Mouse (Mus musculus): ENCODE measurements around the gene Tmem132a. TPM values are rescaled to one million over a fixed set of nuclear protein-coding genes. Genes with fewer than 3 reads are reported as not detected.

Gene Tmem132a
- not detected in 2 replicates for total RNA-seq (2012; rRNA removed)
- not detected for polyA plus RNA-seq (2012; ENCODE audit: insufficient read depth in 1 of 2, insufficient read length in 2 of 2, low read depth in 1 of 2, low replicate concordance in 2 of 2, missing spikeins in 1 of 2)

DNA sequence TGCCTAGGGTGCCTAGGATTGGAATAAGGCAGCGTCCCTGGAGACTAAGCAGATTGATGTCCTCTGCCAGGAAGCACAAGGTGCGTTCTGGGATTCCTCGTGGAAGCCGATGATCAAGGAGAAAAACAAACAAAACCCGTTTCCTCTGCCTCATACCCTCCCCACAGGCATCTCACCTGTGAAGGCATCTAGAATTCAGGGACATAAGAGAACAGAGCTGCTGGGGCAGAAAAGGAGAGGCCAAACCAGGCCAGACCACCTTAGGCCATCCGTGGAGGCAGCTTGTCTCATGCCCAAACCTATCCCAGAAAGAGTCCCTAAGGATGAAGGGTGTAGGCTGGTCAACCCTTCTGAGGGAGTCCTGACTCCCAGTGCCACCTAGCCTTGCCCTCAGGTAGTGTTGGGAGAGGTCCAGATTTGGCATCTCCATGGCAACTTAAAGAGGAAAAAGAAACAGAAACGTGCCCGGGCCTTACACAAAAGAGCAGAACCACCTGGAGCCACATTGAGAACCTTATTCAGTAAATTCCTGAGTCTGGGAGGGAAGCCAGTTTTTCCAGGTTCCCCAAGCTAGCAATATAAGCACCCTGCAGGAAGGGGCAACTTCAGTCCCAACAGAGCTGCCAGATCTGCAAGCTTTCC, at the start of gene Tmem132a:
Gene Tmem132a, minus strand, starts transcription at position 55 of the 642 bp plus-strand sequence.
- Histone ChIP-seq H3K27me3 (ENCODE audit: control insufficient read depth in 1 of 2, insufficient read depth in 2 of 2, low read length in 2 of 2) (peaks cover 0 to 1% of the 10 kb centered on the region in 2 experiments; a peak in 2 of 4 replicates), H3K4me3 (ENCODE audit: control insufficient read depth in 1 of 2, insufficient read depth in 1 of 2, low read depth in 2 of 2, low read length in 2 of 2) (no peak within 1 kb of the TSS), H3K36me3 (ENCODE audit: control insufficient read depth in 1 of 2, insufficient read depth in 2 of 2, low read length in 2 of 2) (no peaks in the 10 kb centered on the region; a peak in 2 of 4 replicates), H3K27ac (ENCODE audit: control insufficient read depth, low read depth, low read length) (no peak within 1 kb of the TSS), H3K9me3 (replicated peaks; ENCODE audit: insufficient read depth, low read length) (no peaks in the 10 kb centered on the region), H3K4me1 (ENCODE audit: control insufficient read depth in 1 of 2, insufficient read depth in 2 of 2, low read length in 2 of 2) (no peaks in the 10 kb centered on the region), H3K79me2 (ENCODE audit: control insufficient read depth, insufficient read depth, low read length, poor library complexity) (no peaks in the 10 kb centered on the region), H3K9ac (ENCODE audit: control insufficient read depth, low read depth, low read length, poor library complexity, severe bottlenecking) (no peak within 1 kb of the TSS)
- no peak for DNase-seq (ENCODE audit: low read depth, low spot score)
- TF ChIP-seq MAX (IDR thresholded peaks at IDR 0.05; ENCODE audit: low read length) (no peak), KAT2A (conservative IDR thresholded peaks at IDR 0.05; ENCODE audit: low read depth, low read length) (no peak), E2F4 (IDR thresholded peaks at IDR 0.05; ENCODE audit: borderline replicate concordance, low read depth, low read length) (no peak), POLR2AphosphoS2 (IDR thresholded peaks at IDR 0.05; ENCODE audit: low read length) (no peak), EP300 (IDR thresholded peaks at IDR 0.05; ENCODE audit: low read depth in 1 of 2, low read length in 2 of 2) (no peak), SIN3A (IDR thresholded peaks at IDR 0.05; ENCODE audit: low read length) (no peak), ZKSCAN1 (IDR thresholded peaks at IDR 0.05; ENCODE audit: low read depth, low read length) (no peak), MYB (IDR thresholded peaks at IDR 0.05; ENCODE audit: low read depth, low read length) (no peak)

DNA sequence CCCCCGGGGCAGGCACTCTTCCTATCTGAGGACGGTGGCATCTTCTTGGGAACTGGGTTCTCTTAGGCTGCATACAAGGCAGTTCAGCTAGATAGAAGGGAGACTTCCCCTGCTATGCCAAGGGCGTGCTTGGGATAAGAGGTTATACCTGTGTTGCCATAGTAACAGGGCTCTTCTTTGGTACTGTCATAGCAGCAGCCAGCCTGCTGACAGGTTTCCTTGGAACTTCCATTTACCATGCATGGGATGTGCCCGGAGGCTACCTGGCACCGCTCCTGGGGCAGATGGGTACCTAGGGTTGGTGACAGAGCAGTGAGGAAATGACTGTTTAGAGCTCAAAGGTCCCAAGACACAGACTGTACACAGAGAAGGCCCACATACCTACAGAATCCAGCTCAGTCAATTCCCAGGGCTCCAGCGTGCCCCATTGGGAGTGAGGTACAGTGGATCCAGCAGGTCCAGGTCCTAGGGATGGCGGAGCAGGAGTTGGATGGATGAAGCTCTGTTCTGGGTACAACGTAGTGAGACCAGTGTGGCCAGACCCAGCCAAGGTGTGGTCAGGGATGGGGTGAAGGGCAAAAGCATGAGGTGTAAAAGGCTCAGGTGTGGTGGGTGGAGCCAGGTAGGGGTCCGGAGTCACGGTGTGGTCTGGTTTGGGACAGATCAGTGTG, 48.7 kb upstream of the Tmem132a start:
- Histone ChIP-seq H3K27ac (ENCODE audit: control insufficient read depth, low read depth, low read length) (no peak overlapping the region), H3K4me1 (ENCODE audit: control insufficient read depth in 1 of 2, insufficient read depth in 2 of 2, low read length in 2 of 2) (peaks cover 0 to 10% of the 10 kb centered on the region in 2 experiments; a peak in 2 of 4 replicates), H3K9ac (ENCODE audit: control insufficient read depth, low read depth, low read length, poor library complexity, severe bottlenecking) (no peak overlapping the region), H3K9me3 (replicated peaks; ENCODE audit: insufficient read depth, low read length) (no peaks in the 10 kb centered on the region), H3K27me3 (ENCODE audit: control insufficient read depth in 1 of 2, insufficient read depth in 2 of 2, low read length in 2 of 2) (peaks cover 0 to 2% of the 10 kb centered on the region in 2 experiments; a peak in 2 of 4 replicates), H3K4me3 (ENCODE audit: control insufficient read depth in 1 of 2, insufficient read depth in 1 of 2, low read depth in 2 of 2, low read length in 2 of 2) (no peak overlapping the region), H3K79me2 (ENCODE audit: control insufficient read depth, insufficient read depth, low read length, poor library complexity) (no peaks in the 10 kb centered on the region), H3K36me3 (ENCODE audit: control insufficient read depth in 1 of 2, insufficient read depth in 2 of 2, low read length in 2 of 2) (no peaks in the 10 kb centered on the region)
- DNase-seq (ENCODE audit: low read depth, low spot score): no peak
- TF ChIP-seq RCOR1 (IDR thresholded peaks at IDR 0.05; ENCODE audit: low read depth, low read length) (no peak), MYC (IDR thresholded peaks at IDR 0.05; ENCODE audit: low read depth, low read length) (no peak), HCFC1 (IDR thresholded peaks at IDR 0.05; ENCODE audit: low read depth, low read length) (no peak), MAZ (IDR thresholded peaks at IDR 0.05; ENCODE audit: low read depth, low read length) (no peak), ELF1 (IDR thresholded peaks at IDR 0.05; ENCODE audit: low read depth, low read length) (no peak), CHD1 (IDR thresholded peaks at IDR 0.05; ENCODE audit: low read depth, low read length) (no peak), GATA1 (IDR thresholded peaks at IDR 0.05; ENCODE audit: low read depth, low read length) (no peak), RAD21 (IDR thresholded peaks at IDR 0.05; ENCODE audit: low read depth, low read length) (no peak), UBTF (IDR thresholded peaks at IDR 0.05; ENCODE audit: borderline replicate concordance, insufficient read depth, low read depth, low read length) (no peak), KAT2A (conservative IDR thresholded peaks at IDR 0.05; ENCODE audit: low read depth, low read length) (no peak), TAL1 (IDR thresholded peaks at IDR 0.05; ENCODE audit: low read length) (no peak), POLR2AphosphoS2 (IDR thresholded peaks at IDR 0.05; ENCODE audit: low read length) (no peak), MEF2A (IDR thresholded peaks at IDR 0.05; ENCODE audit: extremely low read depth, insufficient replicate concordance, low read depth, low read length, poor library complexity, severe bottlenecking) (no peak), USF1 (IDR thresholded peaks at IDR 0.05; ENCODE audit: low read depth, low read length) (no peak), TCF12 (IDR thresholded peaks at IDR 0.05; ENCODE audit: low read depth, low read length) (no peak), CHD2 (IDR thresholded peaks at IDR 0.05; ENCODE audit: low read length) (no peak), MAX (IDR thresholded peaks at IDR 0.05; ENCODE audit: low read length) (no peak), NELFE (IDR thresholded peaks at IDR 0.05; ENCODE audit: low read depth, low read length) (no peak), NRF1 (IDR thresholded peaks at IDR 0.05; ENCODE audit: insufficient read depth, low read depth, low read length, poor library complexity, severe bottlenecking) (no peak), CTCF (IDR thresholded peaks at IDR 0.05 in 2 of 3, conservative IDR thresholded peaks at IDR 0.05 in 1 of 3; ENCODE audit: control insufficient read depth in 1 of 3, insufficient read depth in 1 of 3, low read depth in 2 of 3, low read length in 3 of 3, poor library complexity in 1 of 3, severe bottlenecking in 1 of 3) (no peak)

All from MEL (cell line).